Mouse (Mus musculus) limb, embryonic 14.5 days (tissue): ENCODE data around the gene Cnnm3. TPM values are rescaled to one million over a fixed set of nuclear protein-coding genes. Genes with fewer than 3 reads are reported as not detected.

ENCODE experiments used
- ATAC-seq: fragments of 200-750 bp; cut with Nextera tagmentation; 2 replicates; pipeline ENCODE4 v1.8.0; 2017; ENCODE audit warnings: low read depth, moderate number of reproducible peaks, moderate TSS enrichment; ENCODE audit not compliant: low FRiP score
- DNase-seq: peaks from one replicate; pipeline ENCODE4 v3.0.0-alpha.2; 2015; ENCODE audit warnings: low spot score
- H3K27ac ChIP-seq: fragments of 300-500 bp; sonication (generic); replicated peaks from 2 replicates; pipeline ENCODE4 v1.5.1; 2014; ENCODE audit warnings: low read depth, mild to moderate bottlenecking, low read length, moderate library complexity, mixed read lengths
- H3K27me3 ChIP-seq: fragments of 300-500 bp; sonication (generic); 2 replicates; pipeline ENCODE4 v1.6.1; 2014; ENCODE audit warnings: low read length, mixed read lengths; ENCODE audit not compliant: control insufficient read depth, insufficient read depth
- H3K36me3 ChIP-seq: fragments of 300-500 bp; sonication (generic); 2 replicates; pipeline ENCODE4 v1.6.1; 2014; ENCODE audit warnings: mild to moderate bottlenecking, low read length, moderate library complexity, mixed read lengths; ENCODE audit not compliant: control insufficient read depth, insufficient read depth
- H3K4me1 ChIP-seq: fragments of 300-500 bp; sonication (generic); 2 replicates; pipeline ENCODE4 v1.6.1; 2014; ENCODE audit warnings: antibody characterized with exemption, low read length, mixed read lengths; ENCODE audit not compliant: control insufficient read depth, insufficient read depth
- H3K4me2 ChIP-seq: fragments of 300-500 bp; sonication (generic); replicated peaks from 2 replicates; pipeline ENCODE4 v1.6.1; 2014; ENCODE audit warnings: low read depth, mild to moderate bottlenecking, low read length, moderate library complexity; ENCODE audit not compliant: severe bottlenecking
- H3K4me3 ChIP-seq: fragments of 300-500 bp; sonication (generic); replicated peaks from 2 replicates; pipeline ENCODE4 v1.5.1; 2014; ENCODE audit warnings: low read length
- H3K9ac ChIP-seq: fragments of 300-500 bp; sonication (generic); 2 replicates; pipeline ENCODE4 v1.6.1; 2014; ENCODE audit warnings: mild to moderate bottlenecking, low read depth, low read length, moderate library complexity; ENCODE audit not compliant: severe bottlenecking
- H3K9me3 ChIP-seq: fragments of 300-500 bp; sonication (generic); 2 replicates; pipeline ENCODE4 v1.6.1; 2016; ENCODE audit warnings: low read length; ENCODE audit not compliant: control insufficient read depth
- POLR2A ChIP-seq: fragments of 200-500 bp; IDR thresholded peaks from 2 replicates; pipeline ENCODE4 v1.8.0; 2012; ENCODE audit warnings: inconsistent platforms, mild to moderate bottlenecking, moderate library complexity, borderline replicate concordance; ENCODE audit not compliant: insufficient read depth, insufficient read length; ENCODE audit errors: extremely low read depth
- WGBS: fragments of 180-500 bp; shearing (Covaris S2); extraction: QIAGEN DNeasy Blood & Tissue Kit; methylation state at CpG from one replicate; pipeline ENCODE4 v1.1.7; 2014; 5-methylcytosine and 5-hydroxymethylcytosine counted together
- polyA plus RNA-seq, 2 experiments: library from polyadenylated mRNA; depleted of rRNA in 1 of 2; stranded (reverse) in 1 of 2; unstranded in 1 of 2; fragments of >200 nt; fragmentation: Nextera tagmentation in 1 of 2; extraction: Ambion mirVana in 1 of 2; gene quantifications; 2 replicates each; pipeline versions ENCODE4 v1.2.1 to v1.2.3; 2012 to 2014

The Cnnm3 gene
- polyA plus RNA-seq, 2 experiments, result 6.4 to 22.5 TPM

DNA sequence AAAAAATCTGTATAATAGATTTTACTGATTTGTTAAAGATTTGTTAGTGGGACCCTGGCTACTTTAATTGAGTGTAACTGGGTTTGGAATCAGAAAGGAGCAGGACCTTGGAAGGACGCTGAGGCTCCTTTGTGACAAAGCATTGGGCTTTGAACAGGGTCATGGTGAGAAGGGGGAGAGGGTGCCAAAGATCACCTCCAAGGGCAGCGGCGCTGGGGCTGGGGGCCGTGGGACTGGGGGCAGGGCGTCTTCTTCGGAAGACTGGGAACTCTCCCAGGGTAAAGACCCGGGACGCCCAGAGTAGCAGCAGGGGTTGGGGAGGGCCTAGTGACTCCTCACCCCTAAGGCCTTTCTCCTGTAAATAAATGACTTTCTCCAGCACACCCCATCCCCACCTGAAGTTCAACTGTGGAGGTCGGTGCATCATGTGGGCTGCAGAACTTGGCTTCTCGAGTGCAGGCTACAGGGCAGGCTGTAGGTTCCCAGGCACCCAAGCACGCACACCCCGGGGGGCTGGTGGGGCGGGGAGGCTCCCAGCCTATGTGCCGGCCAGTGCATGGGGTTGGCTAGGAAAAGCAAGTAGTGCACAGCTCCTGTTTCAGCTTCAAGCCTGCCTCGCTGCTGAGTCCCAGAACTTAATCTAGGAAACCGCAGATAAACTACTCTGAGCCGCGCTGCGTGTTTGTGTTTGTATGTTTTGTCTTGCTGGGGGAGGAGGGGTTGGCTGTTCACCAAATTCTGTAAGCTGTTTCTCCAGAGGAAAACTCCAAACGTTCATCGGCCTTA lies 56.3 kb downstream of the Cnnm3 start:
- Histone ChIP-seq H3K27ac (no peak overlapping the region), H3K4me1 (peaks cover 18% of the 10 kb centered on the region), H3K9me3 (no peaks in the 10 kb centered on the region), H3K4me3 (no peak overlapping the region), H3K9ac (0 out of 2 replicates have a peak overlapping the region, but pooled peaks have one; percentile 9), H3K27me3 (no peaks in the 10 kb centered on the region), H3K4me2 (no peak overlapping the region), H3K36me3 (no peaks in the 10 kb centered on the region)
- ATAC-seq (no peak), DNase-seq (no peak)
- WGBS, result 44% methylated on average over 21 of the region's 21 CpGs
- TF ChIP-seq POLR2A, result no peak

GRCm38 (mm10) chr1:36568776-36569175 lies 57.1 kb downstream of the Cnnm3 start:
- H3K27me3 ChIP-seq, result no peaks in the 10 kb centered on the region
- DNase-seq (no peak), ATAC-seq (no peak)
- H3K36me3 ChIP-seq, result no peaks in the 10 kb centered on the region
- peaks cover 19% of the 10 kb centered on the region for H3K4me1 ChIP-seq
- no peak overlapping the region for H3K4me2 ChIP-seq
- H3K9me3 ChIP-seq, result no peaks in the 10 kb centered on the region
- no peak for TF ChIP-seq POLR2A
- H3K4me3 ChIP-seq, result no peak overlapping the region
- H3K27ac ChIP-seq, result no peak overlapping the region
- no peak overlapping the region for H3K9ac ChIP-seq
- WGBS, result 69% methylated on average over 4 of the region's 4 CpGs

DNA sequence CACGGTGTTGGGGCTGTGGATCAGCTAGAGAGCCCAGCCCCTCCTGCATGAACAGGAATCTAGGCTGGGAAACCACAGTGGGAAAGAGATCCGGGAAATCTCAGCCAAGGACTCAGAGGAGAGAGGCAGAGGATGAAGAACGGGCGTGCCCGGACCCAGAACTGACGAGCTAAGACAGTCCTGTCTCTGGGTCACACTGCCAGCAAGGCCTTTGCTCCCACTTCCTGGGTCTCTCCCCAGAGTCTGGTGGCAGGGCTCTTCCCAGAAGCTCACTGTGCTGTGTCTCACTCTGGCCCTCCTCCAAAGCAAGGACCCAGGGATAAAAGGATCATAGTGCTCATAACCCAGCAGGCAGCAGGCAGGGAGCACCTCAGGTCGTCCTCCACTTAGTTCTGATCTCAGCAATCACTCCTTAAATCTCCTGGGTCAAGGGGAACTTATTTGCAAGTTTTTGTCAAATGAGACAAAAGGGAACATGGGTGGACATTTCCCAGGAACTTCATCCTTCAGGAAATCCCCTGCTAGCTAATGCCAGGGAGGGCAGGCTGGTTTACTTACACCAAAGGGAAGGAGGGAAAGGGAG lies 58.1 kb downstream of the Cnnm3 start:
- WGBS, result 37% methylated on average over 4 of the region's 7 CpGs
- no peak overlapping the region for H3K4me2 ChIP-seq
- ATAC-seq (no peak), DNase-seq (no peak)
- no peak overlapping the region for H3K27ac ChIP-seq
- no peak overlapping the region for H3K9ac ChIP-seq
- no peaks in the 10 kb centered on the region for H3K36me3 ChIP-seq
- no peak overlapping the region for H3K4me3 ChIP-seq
- H3K4me1 ChIP-seq, result peaks cover 28% of the 10 kb centered on the region
- H3K27me3 ChIP-seq, result no peaks in the 10 kb centered on the region
- H3K9me3 ChIP-seq, result no peaks in the 10 kb centered on the region
- no peak for TF ChIP-seq POLR2A

DNA sequence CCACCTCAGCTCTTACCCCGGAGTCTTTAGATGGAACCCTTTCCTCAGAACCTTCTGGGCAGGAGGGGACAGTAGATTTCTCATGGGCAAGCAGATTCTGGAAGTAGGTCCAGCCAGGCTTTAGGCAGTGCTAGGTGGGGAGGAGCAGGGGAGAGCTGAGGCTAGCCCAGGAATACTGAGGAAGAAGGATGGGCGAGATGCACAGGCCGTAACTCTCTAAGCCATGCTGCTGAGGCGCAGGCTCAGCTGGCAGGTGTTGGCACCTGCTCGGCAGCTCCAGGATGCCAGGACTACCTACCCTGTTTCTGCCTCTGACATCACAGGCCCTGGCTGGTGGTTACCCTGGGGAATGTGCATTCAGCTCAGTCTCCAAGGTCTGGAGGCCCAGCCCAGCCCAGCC lies 58.7 kb downstream of the Cnnm3 start:
- ATAC-seq (no peak), DNase-seq (no peak)
- H3K9me3 ChIP-seq, result no peaks in the 10 kb centered on the region
- H3K4me1 ChIP-seq, result peaks cover 28% of the 10 kb centered on the region
- H3K27ac ChIP-seq, result no peak overlapping the region
- TF ChIP-seq POLR2A, result no peak
- H3K36me3 ChIP-seq, result no peaks in the 10 kb centered on the region
- no peak overlapping the region for H3K4me2 ChIP-seq
- H3K4me3 ChIP-seq, result no peak overlapping the region
- H3K9ac ChIP-seq, result no peak overlapping the region
- 81% methylated on average over 5 of the region's 5 CpGs for WGBS
- H3K27me3 ChIP-seq, result no peaks in the 10 kb centered on the region

DNA sequence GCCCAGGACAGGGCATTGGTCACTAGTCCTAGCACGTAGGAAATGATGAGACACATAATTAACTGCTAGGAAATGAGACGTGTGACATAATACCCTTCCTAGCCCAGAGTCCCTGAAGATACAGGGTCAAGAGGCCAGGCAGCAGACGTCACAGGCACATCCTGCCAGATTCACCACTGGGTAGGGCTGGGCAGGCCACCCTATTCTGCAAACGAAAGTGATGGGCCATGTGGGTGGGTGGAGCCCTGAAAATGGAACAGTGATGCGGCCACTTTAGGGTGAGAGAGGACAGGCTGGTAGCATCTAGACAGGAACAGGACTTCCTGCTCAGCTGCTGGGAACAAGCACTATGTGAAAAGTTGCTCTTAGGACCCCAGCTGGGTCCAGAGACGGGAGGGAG lies 60.0 kb downstream of the Cnnm3 start:
- Histone ChIP-seq H3K4me3 (no peak overlapping the region), H3K27me3 (no peaks in the 10 kb centered on the region), H3K4me1 (peaks cover 23% of the 10 kb centered on the region), H3K4me2 (no peak overlapping the region), H3K27ac (no peak overlapping the region), H3K9me3 (no peaks in the 10 kb centered on the region), H3K36me3 (no peaks in the 10 kb centered on the region), H3K9ac (no peak overlapping the region)
- ATAC-seq (no peak), DNase-seq (no peak)
- TF ChIP-seq POLR2A, result no peak
- 45% methylated on average over 6 of the region's 6 CpGs for WGBS
